Mouse (Mus musculus) lung, adult 2 months (tissue): ENCODE data around the gene Smu1. TPM values are rescaled to one million over a fixed set of nuclear protein-coding genes. Genes with fewer than 3 reads are reported as not detected.

ENCODE experiments used
- DNase-seq: peaks from one replicate; pipeline ENCODE4 v3.0.0; 2022
- H3K4me1 ChIP-seq: fragments of 200-500 bp; 2 replicates; pipeline ENCODE4 v1.6.1; 2011; ENCODE audit warnings: low read length; ENCODE audit not compliant: control insufficient read depth, insufficient read depth
- H3K4me3 ChIP-seq: fragments of 200-500 bp; replicated peaks from 2 replicates; pipeline ENCODE3; 2011; ENCODE audit warnings: low read depth, mild to moderate bottlenecking, control low read depth, low read length; ENCODE audit errors: extremely low read depth
- CTCF ChIP-seq: fragments of 200-500 bp; IDR thresholded peaks from 2 replicates; pipeline ENCODE4 v1.5.1; 2011; ENCODE audit warnings: mild to moderate bottlenecking, low read length, control low read depth; ENCODE audit not compliant: insufficient read depth
- POLR2A ChIP-seq: fragments of 200-500 bp; IDR thresholded peaks from 2 replicates; pipeline ENCODE4 v1.6.1; 2011; ENCODE audit warnings: low read depth, mild to moderate bottlenecking, control low read depth, low read length, borderline replicate concordance; ENCODE audit errors: extremely low read depth
- WGBS: fragments of 180-500 bp; shearing (Covaris S2); methylation state at CpG from one replicate; pipeline ENCODE4 v1.1.7; 2018; 5-methylcytosine and 5-hydroxymethylcytosine counted together
- polyA plus RNA-seq: library from polyadenylated mRNA; depleted of rRNA; stranded (reverse); fragments of >200 nt; gene quantifications from 2 replicates; pipeline ENCODE4 v1.2.3, GENCODE M21; 2012

Gene Smu1
- polyA plus RNA-seq, 1 experiment: 21.5 TPM

- no peak overlapping the region for H3K4me3 ChIP-seq
- DNase-seq: no peak
- TF ChIP-seq CTCF (no peak), POLR2A (no peak)
- 39% methylated on average over 5 of the region's 5 CpGs for WGBS
- H3K4me1 ChIP-seq: no peaks in the 10 kb centered on the region
Measured at GRCm38 (mm10) chr4:40759876-40760275, 2.2 kb upstream of the Smu1 start.

DNA sequence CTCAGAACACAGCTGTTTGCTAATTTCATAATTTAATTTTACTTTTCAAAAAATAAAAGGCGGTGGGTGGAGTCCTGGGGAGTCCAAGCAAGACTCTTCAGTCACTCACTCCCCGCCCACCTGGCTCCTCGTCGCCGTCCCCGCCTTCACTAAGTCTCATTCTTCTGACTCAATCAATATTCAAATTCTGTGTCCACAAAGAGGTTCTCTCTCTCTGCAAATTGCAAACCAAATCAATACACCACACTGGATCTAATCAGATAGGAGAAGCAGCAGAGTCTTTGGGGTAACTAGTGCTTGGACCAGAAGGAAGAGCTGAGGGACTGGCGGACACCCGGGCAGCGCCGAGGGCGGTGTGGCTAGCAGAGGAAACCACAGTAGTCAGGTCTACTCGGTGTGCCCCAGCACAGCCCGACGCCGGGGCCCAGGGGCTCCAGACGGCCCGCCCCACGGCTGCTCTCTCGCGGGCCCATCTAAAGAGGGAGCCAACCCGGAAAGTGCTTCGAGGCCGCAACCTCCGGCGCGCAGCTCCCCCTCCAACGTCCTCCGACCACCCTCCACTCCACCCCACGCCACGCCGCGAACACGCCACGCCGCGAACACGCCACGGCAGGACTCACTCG is 455 bp downstream of the Smu1 start:
- no peak for TF ChIP-seq POLR2A
- TF ChIP-seq CTCF: no peak

GRCm38 (mm10) chr4:40735351-40735750 is 22.4 kb downstream of the Smu1 start:
- no peak for TF ChIP-seq CTCF
- TF ChIP-seq POLR2A: no peak
- no peaks in the 10 kb centered on the region for H3K4me1 ChIP-seq
- WGBS: 66% methylated on average over 1 of the region's 1 CpGs
- no peak for DNase-seq
- H3K4me3 ChIP-seq: no peak overlapping the region

More for the DNA sequence above, 455 bp downstream of the Smu1 start:
- whole genome bisulfite sequencing: under 1% methylated on average over 39 of the region's 39 CpGs
- Histone ChIP-seq H3K4me1 (no peaks in the 10 kb centered on the region), H3K4me3 (peak overlapping the region; percentile 80)
- DNase-seq: no peak

DNA sequence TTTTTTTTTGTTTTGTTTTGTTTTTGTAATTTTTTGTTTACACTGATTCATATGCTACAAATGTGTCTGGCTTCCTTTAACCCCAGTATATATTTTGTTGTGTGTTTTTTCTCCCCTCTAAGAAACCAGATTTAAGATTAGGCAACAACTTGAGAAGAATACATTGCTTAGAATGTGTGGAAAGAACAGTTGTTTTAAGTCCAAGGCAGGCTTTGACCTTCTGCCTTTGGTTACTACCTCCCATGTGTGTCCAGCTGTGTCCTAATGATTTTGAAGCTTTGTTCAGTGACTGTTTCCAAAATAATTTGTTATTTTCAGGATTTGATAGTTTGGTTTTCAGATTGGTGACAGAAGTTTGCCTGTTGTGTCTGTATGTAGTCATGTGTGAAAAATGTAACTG is 26.5 kb downstream of the Smu1 start:
- no peak for DNase-seq
- TF ChIP-seq POLR2A (no peak), CTCF (no peak)
- Histone ChIP-seq H3K4me1 (peaks cover 2% of the 10 kb centered on the region; the same call in 1 of the 2 replicates), H3K4me3 (no peak overlapping the region)

DNA sequence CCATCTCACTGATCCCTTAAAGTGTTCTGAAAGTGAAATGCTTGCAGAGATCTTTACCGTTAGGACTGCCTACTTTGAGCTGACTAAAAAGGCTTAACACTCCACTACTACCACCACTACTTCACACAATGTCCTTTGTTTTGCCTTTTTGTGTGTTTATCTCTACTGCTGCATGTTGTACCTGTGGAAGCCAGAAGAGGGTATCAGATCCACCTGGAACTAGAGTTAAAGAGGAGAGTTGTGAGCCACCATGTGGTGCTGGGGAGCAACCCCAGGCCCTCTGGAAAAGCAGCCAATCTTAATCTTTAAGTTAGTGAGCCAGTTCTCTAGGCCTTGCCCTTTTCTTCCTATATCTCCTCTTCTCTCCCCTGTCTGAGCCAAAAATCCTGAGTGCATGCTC is 30.5 kb downstream of the Smu1 start:
- 67% methylated on average over 1 of the region's 1 CpGs for WGBS
- no peak for DNase-seq
- TF ChIP-seq POLR2A (no peak), CTCF (no peak)
- Histone ChIP-seq H3K4me1 (peaks cover 7% of the 10 kb centered on the region), H3K4me3 (no peak overlapping the region)

DNA sequence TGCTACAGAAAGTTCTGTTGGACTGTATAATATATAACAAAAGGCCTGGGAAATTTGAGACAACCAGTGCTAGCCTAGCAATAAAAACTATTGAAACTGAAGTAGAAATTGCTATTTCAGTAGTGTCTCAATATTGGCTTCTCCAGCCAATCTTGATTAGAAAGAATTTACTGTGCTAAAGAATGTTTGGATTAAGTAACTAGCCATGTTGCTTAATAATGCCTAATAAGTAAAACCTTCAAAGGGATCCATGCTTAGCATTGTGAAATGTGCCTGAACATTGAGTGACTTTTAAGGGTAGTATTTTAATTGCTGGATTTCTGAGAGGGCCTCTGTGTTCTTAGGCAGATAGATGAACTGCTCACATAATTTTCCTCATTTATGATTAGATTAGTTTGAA is 32.2 kb downstream of the Smu1 start:
- no peak for DNase-seq
- H3K4me3 ChIP-seq: no peak overlapping the region
- peaks cover 17% of the 10 kb centered on the region for H3K4me1 ChIP-seq
- TF ChIP-seq CTCF: no peak
- TF ChIP-seq POLR2A: no peak

DNA sequence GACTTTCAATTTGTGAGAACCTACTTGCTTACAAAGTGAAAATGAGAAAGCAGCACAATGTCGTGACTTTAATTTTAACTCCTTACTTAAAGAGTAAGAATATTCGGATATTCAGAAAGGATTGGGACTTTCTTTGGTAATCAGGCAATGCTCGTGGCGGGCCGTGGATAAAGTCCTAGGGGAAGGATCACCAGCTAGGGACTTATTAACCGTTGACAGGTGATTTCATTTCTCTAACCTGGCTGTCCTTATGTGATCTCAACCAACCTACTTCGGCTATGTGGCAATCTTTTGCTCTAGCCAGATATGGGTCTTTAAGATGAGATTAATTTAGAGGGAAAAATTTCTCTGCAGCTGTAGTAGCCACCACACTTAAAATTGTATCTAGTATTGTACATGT is 32.6 kb downstream of the Smu1 start:
- 48% methylated on average over 7 of the region's 7 CpGs for WGBS
- Histone ChIP-seq H3K4me1 (peaks cover 17% of the 10 kb centered on the region), H3K4me3 (no peak overlapping the region)
- TF ChIP-seq CTCF (no peak), POLR2A (no peak)
- DNase-seq: no peak

DNA sequence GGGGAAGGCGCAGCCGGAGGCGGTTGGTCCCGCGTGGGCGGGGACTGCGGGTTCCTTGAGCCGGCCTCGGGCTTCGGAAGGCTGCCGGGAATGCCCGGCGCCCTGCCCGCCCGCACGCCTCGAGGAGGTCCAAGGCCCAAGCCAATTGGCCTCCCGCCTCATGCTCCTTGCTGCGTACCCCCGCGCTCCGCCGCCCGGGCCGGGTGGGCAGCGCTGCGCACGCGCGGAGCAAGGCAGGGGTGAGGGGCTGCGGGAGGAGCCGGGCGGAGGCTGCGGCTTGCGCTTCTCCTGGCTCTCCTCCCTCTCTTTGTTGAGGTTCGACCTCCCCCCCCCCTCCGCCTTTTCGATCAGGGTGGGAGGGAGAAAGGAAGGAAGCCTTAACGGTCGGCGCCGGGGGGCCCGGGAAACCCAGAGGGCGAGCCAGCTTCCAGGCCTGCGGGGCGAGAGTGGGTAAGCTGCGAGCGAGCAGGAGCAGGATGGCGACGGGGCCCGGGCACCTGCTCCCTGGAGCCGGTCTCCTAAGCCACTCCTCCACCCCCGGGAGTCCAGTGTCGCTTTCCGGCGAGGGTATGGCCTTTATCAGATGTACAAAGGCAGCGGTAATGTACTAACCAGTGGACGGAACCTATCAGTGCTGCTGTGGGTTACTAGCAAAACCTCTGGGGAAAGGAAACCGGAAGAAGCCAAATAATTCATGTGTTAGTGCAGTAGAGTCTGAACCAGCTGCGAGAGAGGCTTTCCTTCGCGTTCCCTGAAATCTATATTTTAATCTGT is 34.8 kb downstream of the Smu1 start:
- peak; percentile 77 for DNase-seq
- H3K4me1 ChIP-seq: peaks cover 17% of the 10 kb centered on the region
- H3K4me3 ChIP-seq: peak overlapping the region; percentile 99
- TF ChIP-seq POLR2A: no peak; the same call in none of the 2 replicates
- TF ChIP-seq CTCF: no peak
- 1% methylated on average over 53 of the region's 62 CpGs for WGBS

- peak; percentile 98 for DNase-seq
- TF ChIP-seq CTCF (no peak), POLR2A (peak; percentile 89)
- under 1% methylated on average over 53 of the region's 54 CpGs for WGBS
- H3K4me1 ChIP-seq: peaks cover 17% of the 10 kb centered on the region
- H3K4me3 ChIP-seq: peak within 1 kb of the TSS; percentile 99
Measured at GRCm38 (mm10) chr4:40722011-40722666, 35.6 kb downstream of the Smu1 start, which contains the start of gene Dnaja1. Gene Dnaja1 (plus strand): TSS chr4:40722150.
